Mouse (Mus musculus): ENCODE data around the gene Tgfbr1. TPM values are rescaled to one million over a fixed set of nuclear protein-coding genes. Genes with fewer than 3 reads are reported as not detected.

Gene Tgfbr1
- total RNA-seq, 1 experiment = 31.7 TPM

GRCm38 (mm10) chr4:47435131-47435530 lies 82.1 kb downstream of the Tgfbr1 start:
- no peak for DNase-seq (ENCODE audit: low read depth, low spot score)
- Histone ChIP-seq H3K27ac (ENCODE audit: insufficient read depth, low read depth, low read length, poor library complexity, severe bottlenecking) (no peak overlapping the region), H3K9me3 (ENCODE audit: control insufficient read depth, insufficient read depth, low read depth, low read length) (no peaks in the 10 kb centered on the region), H3K9ac (ENCODE audit: insufficient read depth, low read depth, low read length, poor library complexity, severe bottlenecking) (no peak overlapping the region), H3K36me3 (ENCODE audit: control insufficient read depth, insufficient read depth, low read length, poor library complexity, severe bottlenecking) (no peaks in the 10 kb centered on the region), H3K4me3 (ENCODE audit: insufficient read depth in 1 of 2, low read depth in 1 of 2, low read length in 2 of 2, poor library complexity in 1 of 2, severe bottlenecking in 1 of 2) (no peak overlapping the region), H3K4me1 (ENCODE audit: control insufficient read depth in 2 of 2, insufficient read depth in 2 of 2, low read length in 2 of 2, poor library complexity in 1 of 2) (peaks cover 0 to 10% of the 10 kb centered on the region in 2 experiments; a peak in 2 of 4 replicates)
- TF ChIP-seq HCFC1 (IDR thresholded peaks at IDR 0.05; ENCODE audit: borderline replicate concordance, insufficient read depth, low read length) (no peak), MAFK (IDR thresholded peaks at IDR 0.05; ENCODE audit: insufficient read depth, low read depth, low read length) (no peak), ZC3H11A (IDR thresholded peaks at IDR 0.05; ENCODE audit: borderline replicate concordance, low read depth, low read length) (no peak), CHD2 (IDR thresholded peaks at IDR 0.05; ENCODE audit: low read depth, low read length) (no peak), ZNF384 (IDR thresholded peaks at IDR 0.05; ENCODE audit: low read depth, low read length) (no peak)
- in situ Hi-C loops (cut with MboI; ENCODE audit: low sequenced_read_pairs in 2 of 2, unreplicated experiment in 2 of 2) = no loop called here

- no peaks in the 10 kb centered on the region for H3K9me3 ChIP-seq (ENCODE audit: control insufficient read depth, insufficient read depth, low read depth, low read length)
- H3K4me1 ChIP-seq (ENCODE audit: control insufficient read depth in 2 of 2, insufficient read depth in 2 of 2, low read length in 2 of 2, poor library complexity in 1 of 2) = peaks cover 0 to 10% of the 10 kb centered on the region in 2 experiments; a peak in 2 of 4 replicates
- no peak overlapping the region for H3K4me3 ChIP-seq (ENCODE audit: insufficient read depth in 1 of 2, low read depth in 1 of 2, low read length in 2 of 2, poor library complexity in 1 of 2, severe bottlenecking in 1 of 2)
- in situ Hi-C loops (cut with MboI; ENCODE audit: low sequenced_read_pairs in 2 of 2, unreplicated experiment in 2 of 2) = no loop called here
- DNase-seq (ENCODE audit: low read depth, low spot score) = no peak
- TF ChIP-seq HCFC1 (IDR thresholded peaks at IDR 0.05; ENCODE audit: borderline replicate concordance, insufficient read depth, low read length) (no peak), MAFK (IDR thresholded peaks at IDR 0.05; ENCODE audit: insufficient read depth, low read depth, low read length) (peak; percentile 47; the same call in 1 of the 2 replicates)
- H3K27ac ChIP-seq (ENCODE audit: insufficient read depth, low read depth, low read length, poor library complexity, severe bottlenecking) = no peak overlapping the region
- no peaks in the 10 kb centered on the region for H3K36me3 ChIP-seq (ENCODE audit: control insufficient read depth, insufficient read depth, low read length, poor library complexity, severe bottlenecking)
- 0 out of 2 replicates have a peak overlapping the region, but pooled peaks have one; percentile 8 for H3K9ac ChIP-seq (ENCODE audit: insufficient read depth, low read depth, low read length, poor library complexity, severe bottlenecking)
Observed at GRCm38 (mm10) chr4:47435566-47436360, 82.7 kb downstream of the Tgfbr1 start.

- peak; percentile 62 for DNase-seq (ENCODE audit: low read depth, low spot score)
- peak overlapping the region; percentile 47 to 56 for H3K4me3 ChIP-seq (ENCODE audit: insufficient read depth in 1 of 2, low read depth in 1 of 2, low read length in 2 of 2, poor library complexity in 1 of 2, severe bottlenecking in 1 of 2)
- H3K9me3 ChIP-seq (ENCODE audit: control insufficient read depth, insufficient read depth, low read depth, low read length) = no peaks in the 10 kb centered on the region
- peak overlapping the region; percentile 46; the same call in 1 of the 2 replicates for H3K9ac ChIP-seq (ENCODE audit: insufficient read depth, low read depth, low read length, poor library complexity, severe bottlenecking)
- peak; percentile 39; the same call in 1 of the 2 replicates for TF ChIP-seq ZC3H11A (IDR thresholded peaks at IDR 0.05; ENCODE audit: borderline replicate concordance, low read depth, low read length)
- TF ChIP-seq ZNF384 (IDR thresholded peaks at IDR 0.05; ENCODE audit: low read depth, low read length) = no peak
- no peak for TF ChIP-seq MAFK (IDR thresholded peaks at IDR 0.05; ENCODE audit: insufficient read depth, low read depth, low read length)
- H3K27ac ChIP-seq (ENCODE audit: insufficient read depth, low read depth, low read length, poor library complexity, severe bottlenecking) = no peak overlapping the region
- H3K36me3 ChIP-seq (ENCODE audit: control insufficient read depth, insufficient read depth, low read length, poor library complexity, severe bottlenecking) = no peaks in the 10 kb centered on the region
- H3K4me1 ChIP-seq (ENCODE audit: control insufficient read depth in 2 of 2, insufficient read depth in 2 of 2, low read length in 2 of 2, poor library complexity in 1 of 2) = peaks cover 0 to 10% of the 10 kb centered on the region in 2 experiments; a peak in 2 of 4 replicates
- in situ Hi-C loops (cut with MboI; ENCODE audit: low sequenced_read_pairs in 2 of 2, unreplicated experiment in 2 of 2) = no loop called here
Observed at GRCm38 (mm10) chr4:47437365-47438340, 84.6 kb downstream of the Tgfbr1 start.

- Histone ChIP-seq H3K36me3 (ENCODE audit: control insufficient read depth, insufficient read depth, low read length, poor library complexity, severe bottlenecking) (no peaks in the 10 kb centered on the region), H3K9me3 (ENCODE audit: control insufficient read depth, insufficient read depth, low read depth, low read length) (no peaks in the 10 kb centered on the region), H3K27ac (ENCODE audit: insufficient read depth, low read depth, low read length, poor library complexity, severe bottlenecking) (no peak overlapping the region), H3K4me1 (ENCODE audit: control insufficient read depth in 2 of 2, insufficient read depth in 2 of 2, low read length in 2 of 2, poor library complexity in 1 of 2) (peaks cover 0 to 10% of the 10 kb centered on the region in 2 experiments; a peak in 2 of 4 replicates), H3K9ac (ENCODE audit: insufficient read depth, low read depth, low read length, poor library complexity, severe bottlenecking) (no peak overlapping the region), H3K4me3 (ENCODE audit: insufficient read depth in 1 of 2, low read depth in 1 of 2, low read length in 2 of 2, poor library complexity in 1 of 2, severe bottlenecking in 1 of 2) (no peak overlapping the region)
- in situ Hi-C loops (cut with MboI; ENCODE audit: low sequenced_read_pairs in 2 of 2, unreplicated experiment in 2 of 2) = no loop called here
- no peak for DNase-seq (ENCODE audit: low read depth, low spot score)
- no peak for TF ChIP-seq HCFC1 (IDR thresholded peaks at IDR 0.05; ENCODE audit: borderline replicate concordance, insufficient read depth, low read length)
- no peak for TF ChIP-seq CHD2 (IDR thresholded peaks at IDR 0.05; ENCODE audit: low read depth, low read length)
- no peak for TF ChIP-seq ZNF384 (IDR thresholded peaks at IDR 0.05; ENCODE audit: low read depth, low read length)
- TF ChIP-seq MAFK (IDR thresholded peaks at IDR 0.05; ENCODE audit: insufficient read depth, low read depth, low read length) = no peak
- TF ChIP-seq ZC3H11A (IDR thresholded peaks at IDR 0.05; ENCODE audit: borderline replicate concordance, low read depth, low read length) = no peak
Observed at GRCm38 (mm10) chr4:47438956-47439355, 85.9 kb downstream of the Tgfbr1 start.
